Mouse (Mus musculus): Measurements from ENCODE around the gene Ddx19a. TPM values are rescaled to one million over a fixed set of nuclear protein-coding genes. Genes with fewer than 3 reads are reported as not detected.
"Not testable (repeated sequence)": the region's sequence is repeated elsewhere in the genome, so short reads cannot be mapped to it uniquely, and the experiment has no call there.

Gene Ddx19a
- total and polyA plus RNA-seq, 3 experiments: 45.1 to 207 (median 81.1) TPM

DNA sequence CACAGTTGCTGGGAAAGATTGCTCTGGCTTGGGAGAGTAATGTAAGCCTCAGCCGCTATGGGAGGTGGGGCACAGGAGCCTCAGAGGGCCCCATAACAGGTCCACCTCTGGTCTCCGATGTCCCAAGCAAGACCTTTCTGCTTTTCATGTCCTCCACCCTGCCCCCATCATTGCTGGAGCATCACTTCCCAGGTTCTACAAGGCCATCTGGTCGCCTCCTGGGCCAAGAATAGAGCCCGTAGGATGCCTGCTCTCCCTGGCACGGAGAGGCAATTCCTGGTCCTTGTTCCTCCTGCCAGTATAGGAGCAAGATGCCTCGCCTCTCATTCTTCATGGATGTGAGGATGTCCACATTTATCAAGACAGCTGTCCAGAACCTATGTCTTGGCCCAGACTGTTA lies 37.7 kb downstream of the Ddx19a start:
- peaks cover 98% of the 10 kb centered on the region for H3K36me3 ChIP-seq (replicated peaks)
- DNase-seq (ENCODE audit: low spot score): no peak
- H3K4me3 ChIP-seq (ENCODE audit: low read depth, low read length): no peak overlapping the region
- no peaks in the 10 kb centered on the region for H3K9me3 ChIP-seq (replicated peaks)
- no peak for TF ChIP-seq CTCF (IDR thresholded peaks at IDR 0.05; ENCODE audit: low read depth, low read length)
- TF ChIP-seq GATA1 (IDR thresholded peaks at IDR 0.05; ENCODE audit: borderline replicate concordance, low read length): no peak
- no peak for TF ChIP-seq GATA2 (IDR thresholded peaks at IDR 0.05; ENCODE audit: borderline replicate concordance, low read depth, low read length)
- ATAC-seq (ENCODE audit: extremely low read depth, insufficient number of reproducible peaks, low FRiP score, poor library complexity, severe bottlenecking): no peak
- H3K4me1 ChIP-seq (ENCODE audit: insufficient read depth, low read depth, low read length): peaks cover 40% of the 10 kb centered on the region
- no peaks in the 10 kb centered on the region for H3K27me3 ChIP-seq (ENCODE audit: insufficient read depth, low read length)

- Histone ChIP-seq H3K9me3 (replicated peaks) (no peaks in the 10 kb centered on the region), H3K36me3 (replicated peaks) (peaks cover 98% of the 10 kb centered on the region), H3K27me3 (ENCODE audit: insufficient read depth, low read length) (no peaks in the 10 kb centered on the region), H3K4me3 (ENCODE audit: low read depth, low read length) (no peak overlapping the region), H3K4me1 (ENCODE audit: insufficient read depth, low read depth, low read length) (peaks cover 45% of the 10 kb centered on the region)
- TF ChIP-seq TAL1 (conservative IDR thresholded peaks at IDR 0.05; ENCODE audit: low read depth, low read length) (no peak), GATA2 (IDR thresholded peaks at IDR 0.05; ENCODE audit: borderline replicate concordance, low read depth, low read length) (no peak), POLR2AphosphoS5 (IDR thresholded peaks at IDR 0.05; ENCODE audit: insufficient replicate concordance, low read depth, low read length) (no peak), GATA1 (IDR thresholded peaks at IDR 0.05; ENCODE audit: borderline replicate concordance, low read length) (no peak), CTCF (IDR thresholded peaks at IDR 0.05; ENCODE audit: low read depth, low read length) (no peak)
- no peak for ATAC-seq (ENCODE audit: extremely low read depth, insufficient number of reproducible peaks, low FRiP score, poor library complexity, severe bottlenecking)
- DNase-seq (ENCODE audit: low spot score): no peak
Observed at GRCm38 (mm10) chr8:110959071-110959780, 38.4 kb downstream of the Ddx19a start.

- H3K4me1 ChIP-seq (ENCODE audit: insufficient read depth, low read depth, low read length): peaks cover 51% of the 10 kb centered on the region
- H3K4me3 ChIP-seq (ENCODE audit: low read depth, low read length); H3K9me3 ChIP-seq (replicated peaks); ATAC-seq (ENCODE audit: extremely low read depth, insufficient number of reproducible peaks, low FRiP score, poor library complexity, severe bottlenecking); DNase-seq (ENCODE audit: low spot score); H3K27me3 ChIP-seq (ENCODE audit: insufficient read depth, low read length): not testable (repeated sequence)
- H3K36me3 ChIP-seq (replicated peaks): peaks cover 98% of the 10 kb centered on the region
Observed at GRCm38 (mm10) chr8:110958553-110958952, 39.0 kb downstream of the Ddx19a start.

GRCm38 (mm10) chr8:110958135-110958534 lies 39.5 kb downstream of the Ddx19a start:
- ATAC-seq (ENCODE audit: extremely low read depth, insufficient number of reproducible peaks, low FRiP score, poor library complexity, severe bottlenecking) (no peak), DNase-seq (ENCODE audit: low spot score) (no peak)
- no peaks in the 10 kb centered on the region for H3K27me3 ChIP-seq (ENCODE audit: insufficient read depth, low read length)
- no peak overlapping the region for H3K4me3 ChIP-seq (ENCODE audit: low read depth, low read length)
- TF ChIP-seq TAL1 (conservative IDR thresholded peaks at IDR 0.05; ENCODE audit: low read depth, low read length): no peak
- no peak for TF ChIP-seq POLR2AphosphoS5 (IDR thresholded peaks at IDR 0.05; ENCODE audit: insufficient replicate concordance, low read depth, low read length)
- TF ChIP-seq CTCF (IDR thresholded peaks at IDR 0.05; ENCODE audit: low read depth, low read length): no peak
- TF ChIP-seq GATA2 (IDR thresholded peaks at IDR 0.05; ENCODE audit: borderline replicate concordance, low read depth, low read length): no peak
- TF ChIP-seq GATA1 (IDR thresholded peaks at IDR 0.05; ENCODE audit: borderline replicate concordance, low read length): no peak
- H3K9me3 ChIP-seq (replicated peaks): no peaks in the 10 kb centered on the region
- H3K4me1 ChIP-seq (ENCODE audit: insufficient read depth, low read depth, low read length): peaks cover 53% of the 10 kb centered on the region
- peaks cover 98% of the 10 kb centered on the region for H3K36me3 ChIP-seq (replicated peaks)

- no peak for ATAC-seq (ENCODE audit: extremely low read depth, insufficient number of reproducible peaks, low FRiP score, poor library complexity, severe bottlenecking)
- DNase-seq (ENCODE audit: low spot score): no peak
- Histone ChIP-seq H3K4me1 (ENCODE audit: insufficient read depth, low read depth, low read length) (peaks cover 59% of the 10 kb centered on the region), H3K4me3 (ENCODE audit: low read depth, low read length) (no peak overlapping the region), H3K36me3 (replicated peaks) (peaks cover 98% of the 10 kb centered on the region), H3K9me3 (replicated peaks) (no peaks in the 10 kb centered on the region), H3K27me3 (ENCODE audit: insufficient read depth, low read length) (no peaks in the 10 kb centered on the region)
- TF ChIP-seq GATA1 (IDR thresholded peaks at IDR 0.05; ENCODE audit: borderline replicate concordance, low read length) (no peak), TAL1 (conservative IDR thresholded peaks at IDR 0.05; ENCODE audit: low read depth, low read length) (no peak), POLR2AphosphoS5 (IDR thresholded peaks at IDR 0.05; ENCODE audit: insufficient replicate concordance, low read depth, low read length) (no peak), CTCF (IDR thresholded peaks at IDR 0.05; ENCODE audit: low read depth, low read length) (no peak), GATA2 (IDR thresholded peaks at IDR 0.05; ENCODE audit: borderline replicate concordance, low read depth, low read length) (no peak)
Observed at GRCm38 (mm10) chr8:110957471-110957870, 40.1 kb downstream of the Ddx19a start.

- Histone ChIP-seq H3K4me1 (ENCODE audit: insufficient read depth, low read depth, low read length) (peaks cover 64% of the 10 kb centered on the region), H3K9me3 (replicated peaks) (no peaks in the 10 kb centered on the region), H3K4me3 (ENCODE audit: low read depth, low read length) (no peak overlapping the region), H3K36me3 (replicated peaks) (peaks cover 98% of the 10 kb centered on the region), H3K27me3 (ENCODE audit: insufficient read depth, low read length) (no peaks in the 10 kb centered on the region)
- DNase-seq (ENCODE audit: low spot score) (no peak), ATAC-seq (ENCODE audit: extremely low read depth, insufficient number of reproducible peaks, low FRiP score, poor library complexity, severe bottlenecking) (no peak)
- TF ChIP-seq GATA2 (IDR thresholded peaks at IDR 0.05; ENCODE audit: borderline replicate concordance, low read depth, low read length) (no peak), GATA1 (IDR thresholded peaks at IDR 0.05; ENCODE audit: borderline replicate concordance, low read length) (no peak), CTCF (IDR thresholded peaks at IDR 0.05; ENCODE audit: low read depth, low read length) (no peak), TAL1 (conservative IDR thresholded peaks at IDR 0.05; ENCODE audit: low read depth, low read length) (no peak), POLR2AphosphoS5 (IDR thresholded peaks at IDR 0.05; ENCODE audit: insufficient replicate concordance, low read depth, low read length) (no peak)
Observed at GRCm38 (mm10) chr8:110956619-110957450, 40.8 kb downstream of the Ddx19a start.

Data from G1E (cell line).